Mouse (Mus musculus): ENCODE measurements around the gene Ddx39b.

Gene Ddx39b

GRCm38 (mm10) chr17:35241305-35242014, at the start of gene Ddx39b:
Gene Ddx39b (plus strand): TSS chr17:35241746.
- DNase-seq (ENCODE audit: low spot score in 2 of 2), result peak; percentile 93 to 95

- DNase-seq (ENCODE audit: low spot score in 2 of 2), result no peak
Observed at GRCm38 (mm10) chr17:35192924-35193323, 48.6 kb upstream of the Ddx39b start.

- DNase-seq (ENCODE audit: low spot score in 2 of 2), result no peak
Observed at GRCm38 (mm10) chr17:35193881-35194843, 47.4 kb upstream of the Ddx39b start, which contains the start of gene Ltb. Gene Ltb (plus strand): TSS chr17:35194439.

- DNase-seq (ENCODE audit: low spot score in 2 of 2), result no peak
Observed at GRCm38 (mm10) chr17:35194844-35195630, 46.5 kb upstream of the Ddx39b start.

- peak; percentile 66 to 74 for DNase-seq (ENCODE audit: low spot score in 2 of 2)
Observed at GRCm38 (mm10) chr17:35195631-35196320, 45.8 kb upstream of the Ddx39b start.

GRCm38 (mm10) chr17:35196321-35196641, 45.3 kb upstream of the Ddx39b start:
- DNase-seq (ENCODE audit: low spot score in 2 of 2), result no peak

- no peak for DNase-seq (ENCODE audit: low spot score in 2 of 2)
Observed at GRCm38 (mm10) chr17:35197126-35197525, 44.4 kb upstream of the Ddx39b start.

GRCm38 (mm10) chr17:35198029-35198428, 43.5 kb upstream of the Ddx39b start:
- no peak for DNase-seq (ENCODE audit: low spot score in 2 of 2)

- no peak for DNase-seq (ENCODE audit: low spot score in 2 of 2)
Observed at GRCm38 (mm10) chr17:35198946-35199345, 42.6 kb upstream of the Ddx39b start.

GRCm38 (mm10) chr17:35200398-35200797, 41.1 kb upstream of the Ddx39b start:
- DNase-seq (ENCODE audit: low spot score in 2 of 2), result no peak

- no peak for DNase-seq (ENCODE audit: low spot score in 2 of 2)
Observed at GRCm38 (mm10) chr17:35201128-35201527, 40.4 kb upstream of the Ddx39b start.

- DNase-seq (ENCODE audit: low spot score in 2 of 2), result peak in 1 of 2 experiments; percentile 43
Observed at GRCm38 (mm10) chr17:35201787-35202186, 39.8 kb upstream of the Ddx39b start, which contains the start of gene Tnf. Gene Tnf (minus strand): TSS chr17:35202007.

- no peak for DNase-seq (ENCODE audit: low spot score in 2 of 2)
Observed at GRCm38 (mm10) chr17:35202442-35202841, 39.1 kb upstream of the Ddx39b start.

GRCm38 (mm10) chr17:35204494-35205379, 36.8 kb upstream of the Ddx39b start, which contains the start of gene Lta:
Gene Lta (minus strand): TSS chr17:35205351.
- DNase-seq (ENCODE audit: low spot score in 2 of 2), result no peak

GRCm38 (mm10) chr17:35205380-35205769, 36.2 kb upstream of the Ddx39b start:
- no peak for DNase-seq (ENCODE audit: low spot score in 2 of 2)

GRCm38 (mm10) chr17:35209785-35210535, 31.6 kb upstream of the Ddx39b start:
- no peak for DNase-seq (ENCODE audit: low spot score in 2 of 2)

- DNase-seq (ENCODE audit: low spot score in 2 of 2), result no peak
Observed at GRCm38 (mm10) chr17:35210593-35210992, 31.0 kb upstream of the Ddx39b start.

GRCm38 (mm10) chr17:35213071-35213470, 28.5 kb upstream of the Ddx39b start:
- no peak for DNase-seq (ENCODE audit: low spot score in 2 of 2)

GRCm38 (mm10) chr17:35218516-35219193, 22.9 kb upstream of the Ddx39b start:
- DNase-seq (ENCODE audit: low spot score in 2 of 2), result no peak

All from urinary bladder, postnatal 36 days (tissue).